Mouse (Mus musculus) ovary, postnatal 36 days (tissue): ENCODE measurements at regions not wholly inside any gene's neighbourhood (a gene's known extent, or its start where the extent isn't known, plus 50 kb on each side); places are given as distances from the start of the nearest gene placed in this dataset.

ENCODE experiments used
- DNase-seq: peaks from one replicate; pipeline ENCODE4 v3.0.0; 2022; ENCODE audit warnings: low spot score, mixed read lengths

DNA sequence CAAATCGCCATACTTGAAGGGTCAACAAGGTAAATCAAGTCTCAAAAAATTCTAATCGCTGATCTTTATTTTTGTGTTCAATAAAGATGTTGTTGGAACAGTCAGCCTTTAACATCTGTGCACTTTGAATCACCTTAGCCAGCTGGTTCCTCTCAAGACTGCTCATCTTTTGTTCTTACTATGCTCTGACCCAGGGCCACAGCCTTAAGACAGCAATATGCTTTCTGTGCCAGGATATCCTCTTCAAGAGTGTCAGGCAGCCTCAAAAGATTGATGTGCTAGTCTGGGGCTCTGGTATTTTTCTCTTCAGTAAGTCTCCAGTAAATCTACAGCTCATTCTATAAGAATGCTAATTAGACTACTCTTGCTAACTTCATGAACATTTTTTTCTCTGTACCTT is 199.9 kb downstream of the Dph6 start:
- no peak for DNase-seq

DNA sequence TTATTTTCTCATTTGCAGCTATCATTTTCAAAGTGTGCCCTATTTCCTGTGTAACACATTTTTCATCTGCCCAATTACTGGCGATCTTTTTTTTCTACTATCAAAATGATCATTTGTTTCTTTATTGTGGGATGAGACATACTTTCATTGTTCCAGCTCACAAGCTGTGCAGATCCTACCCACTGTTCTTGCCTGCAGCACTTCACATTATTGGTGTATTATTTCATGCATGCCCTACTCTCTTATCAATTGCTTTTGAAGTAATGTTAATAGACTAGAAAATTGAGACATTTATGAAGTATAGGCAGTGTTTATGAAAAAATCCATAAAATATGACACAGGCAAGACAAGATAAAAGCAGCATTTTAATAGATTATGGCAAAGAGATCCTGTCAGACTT is 204.6 kb downstream of the Dph6 start:
- no peak for DNase-seq

DNA sequence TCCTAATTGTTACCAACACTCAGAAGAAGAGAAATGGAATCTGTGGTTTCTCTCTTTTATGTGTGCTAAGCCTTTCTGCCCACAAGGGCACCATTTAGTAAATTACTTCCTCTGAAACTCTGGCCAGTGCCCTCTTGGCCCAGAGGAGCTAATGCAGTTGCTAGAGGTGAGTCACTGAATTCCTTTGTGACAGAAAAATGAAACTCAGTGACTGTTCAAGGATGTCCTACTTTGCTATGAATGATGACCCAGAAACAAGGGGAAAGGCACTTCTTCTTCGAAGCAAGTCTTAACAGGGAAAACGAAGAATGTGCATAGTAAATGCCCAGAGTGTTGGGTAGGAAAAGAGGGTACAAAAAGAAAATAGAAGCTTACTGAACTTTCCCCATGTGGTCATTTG is 211.0 kb downstream of the Dph6 start:
- DNase-seq: no peak

DNA sequence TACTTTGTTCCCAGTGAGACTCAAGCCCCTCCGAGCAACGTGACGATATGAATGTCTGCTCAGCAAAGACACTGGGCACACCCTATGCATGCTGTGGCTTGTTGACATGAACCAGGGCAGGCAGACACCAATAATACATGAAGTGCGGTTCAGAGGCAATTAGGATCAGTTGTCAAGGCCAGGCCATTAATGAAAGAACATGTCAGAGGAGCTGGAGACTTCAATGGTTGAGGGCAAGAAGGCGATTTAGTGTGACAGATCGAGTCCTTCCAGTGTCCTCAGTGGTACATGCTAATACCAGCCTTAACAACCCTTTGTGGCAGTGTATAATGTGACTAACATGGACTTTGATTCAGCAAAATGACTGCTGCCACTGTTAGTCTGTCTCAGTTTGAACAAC is 213.8 kb downstream of the Dph6 start:
- no peak for DNase-seq

DNA sequence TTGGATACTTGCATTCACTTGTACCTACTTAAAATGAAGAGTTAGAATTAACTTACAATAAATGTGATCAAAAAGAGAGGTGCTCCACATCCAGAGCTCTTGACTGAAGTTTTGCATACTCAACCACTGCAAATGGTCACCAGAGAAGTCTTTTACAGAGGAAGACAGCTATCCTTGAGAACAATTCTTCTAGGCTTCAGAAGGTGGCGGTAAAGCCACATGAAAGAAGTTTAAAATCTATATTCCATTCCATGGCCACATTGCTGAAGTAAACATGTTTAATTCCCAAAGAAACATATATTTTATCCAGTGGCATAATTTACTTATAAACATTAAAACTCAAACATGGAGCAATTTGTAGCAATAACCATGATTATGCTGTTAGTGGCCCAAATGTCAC is 215.1 kb downstream of the Dph6 start:
- no peak for DNase-seq

DNA sequence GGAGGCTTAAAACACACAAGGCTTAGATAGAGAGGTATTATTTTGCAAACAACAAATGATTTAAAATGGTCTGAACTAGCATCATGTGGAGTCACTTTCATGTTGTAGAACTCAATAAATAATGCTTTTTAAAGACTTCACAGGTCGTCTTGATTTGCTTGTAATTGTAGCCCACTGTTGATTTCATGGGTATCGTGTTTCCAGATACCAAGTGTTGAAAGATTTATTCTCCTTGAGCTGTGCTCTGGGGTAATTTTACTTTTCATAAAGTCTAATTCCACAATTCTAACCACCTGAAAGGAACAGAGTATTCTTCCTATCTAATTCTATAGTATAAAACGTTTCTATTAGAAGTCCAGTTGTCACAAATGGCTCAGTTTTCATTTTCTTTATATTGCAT is 216.7 kb downstream of the Dph6 start:
- no peak for DNase-seq

DNA sequence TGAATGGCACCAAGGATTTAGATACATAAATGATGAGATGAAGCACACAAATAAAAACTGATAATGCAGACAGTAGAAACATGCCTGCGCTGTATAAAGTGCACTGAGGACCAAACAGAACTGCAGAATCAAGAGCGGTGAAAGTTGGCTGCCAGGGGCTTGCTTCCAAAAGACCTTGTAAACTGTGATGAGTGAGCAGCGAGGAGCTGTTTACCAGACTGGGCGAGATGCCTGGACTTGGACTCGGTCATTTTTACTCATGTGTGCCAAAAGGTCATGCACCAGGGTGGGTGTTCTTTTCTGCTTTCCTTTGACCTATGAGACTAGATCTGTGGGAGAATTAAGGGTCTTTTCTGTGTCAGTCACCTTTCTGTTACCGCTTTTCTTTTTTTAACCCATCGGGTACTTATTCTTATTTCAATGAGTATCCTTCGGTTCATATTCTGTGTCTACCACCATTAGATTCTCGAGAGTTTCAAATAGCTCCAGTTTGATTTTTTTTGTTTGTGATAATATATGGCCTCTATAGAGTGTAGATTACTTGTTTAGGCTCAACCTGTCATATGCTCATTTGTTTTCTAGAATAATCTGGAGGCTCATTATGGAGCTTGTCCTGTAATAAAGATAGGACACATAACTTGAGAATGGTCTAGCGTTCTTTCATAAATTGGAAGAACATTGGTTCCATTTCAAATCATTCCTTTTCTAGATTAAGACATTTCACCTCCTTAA is 226.3 kb upstream of the Zfp770 start:
- DNase-seq: peak; percentile 49

DNA sequence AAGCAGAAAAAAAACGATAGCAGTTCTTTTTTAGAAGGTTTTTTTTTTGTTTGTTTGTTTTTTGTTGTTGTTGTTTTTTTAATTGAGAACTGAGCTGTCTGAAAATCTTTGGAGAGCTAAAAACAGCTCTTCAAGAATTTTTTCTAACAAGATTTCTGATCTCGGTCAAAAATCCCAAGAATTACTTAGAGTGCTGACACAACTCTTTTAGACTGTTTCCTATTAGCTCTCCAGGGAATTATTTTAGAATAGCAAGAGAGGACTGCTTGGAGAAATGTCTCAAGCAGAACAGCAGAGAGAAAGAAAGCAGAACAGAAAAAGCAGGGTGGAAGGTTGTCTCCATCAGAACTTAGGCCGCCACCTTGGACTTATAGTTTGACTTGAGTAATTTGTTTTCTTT is 218.1 kb upstream of the Zfp770 start:
- no peak for DNase-seq

DNA sequence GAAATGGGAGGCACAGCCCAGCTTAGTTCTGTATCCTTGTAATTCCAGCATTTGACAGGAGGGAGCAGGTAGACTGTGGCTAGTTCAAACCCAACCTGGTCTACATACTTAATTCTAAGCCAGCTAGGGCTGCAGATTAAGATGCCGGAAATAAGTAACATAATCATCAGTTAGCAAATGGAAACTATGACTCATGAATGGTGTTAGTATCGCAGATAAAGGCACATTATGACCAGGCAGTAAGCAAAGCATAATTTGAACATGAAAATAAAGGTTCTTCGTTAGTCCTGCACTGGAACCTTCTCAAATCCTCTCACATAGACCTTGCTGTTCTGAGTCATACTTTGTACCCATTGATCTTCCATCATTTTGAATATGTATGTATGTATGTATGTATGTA is 211.7 kb upstream of the Zfp770 start:
- DNase-seq: no peak

DNA sequence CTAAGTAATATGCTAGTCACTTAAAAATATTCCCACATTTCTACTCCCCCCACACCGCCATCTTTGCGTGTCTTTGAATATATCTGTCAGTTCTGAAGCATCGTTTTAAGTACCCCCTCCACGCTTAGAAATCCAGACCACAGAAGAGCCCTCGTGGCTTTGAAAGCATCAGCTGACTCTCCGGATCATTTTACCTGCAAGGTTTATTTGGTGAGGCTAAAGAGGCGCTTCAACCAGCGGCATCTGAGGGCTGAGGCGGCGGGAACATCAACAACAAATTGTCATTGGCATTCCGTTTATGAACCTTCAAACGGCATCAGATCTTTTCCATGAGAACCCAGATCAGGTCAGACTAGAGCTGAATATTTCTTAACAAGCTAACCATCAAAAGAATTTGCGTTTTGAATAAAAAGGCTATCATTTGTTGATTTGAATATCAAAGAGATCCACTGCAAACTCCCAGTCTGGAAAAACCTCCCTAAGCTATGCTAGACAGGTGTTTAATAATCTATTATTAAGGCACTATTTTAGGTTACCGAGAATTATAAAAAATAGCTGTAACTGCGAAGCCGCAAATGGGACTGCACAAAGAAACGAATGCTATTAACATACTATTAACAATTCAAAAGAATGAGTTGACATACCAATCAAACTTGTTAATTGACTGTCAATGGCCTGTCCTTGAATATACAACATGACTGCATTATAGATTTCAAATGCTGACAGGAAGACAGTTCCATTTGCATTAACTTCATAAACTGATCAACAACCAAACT is 210.9 kb upstream of the Zfp770 start:
- DNase-seq: no peak

DNA sequence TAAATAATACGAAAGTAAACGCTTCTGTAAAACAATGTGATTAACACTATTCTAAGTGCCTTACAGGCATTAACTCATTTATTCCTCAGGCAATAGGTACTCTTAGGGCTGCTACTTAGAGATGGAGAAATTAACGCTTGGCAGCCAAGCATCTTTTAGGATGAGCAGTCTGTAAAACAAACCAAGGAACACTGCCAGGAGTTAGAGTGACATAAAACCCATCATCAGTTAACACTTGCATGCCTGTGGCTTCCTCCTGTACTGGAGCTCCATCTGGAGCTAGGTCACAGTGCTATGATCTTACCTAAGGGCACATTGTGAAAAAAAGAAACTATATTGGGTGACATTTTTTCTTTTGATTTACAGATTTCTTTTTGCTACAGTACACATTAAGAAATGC is 209.4 kb upstream of the Zfp770 start:
- no peak for DNase-seq

DNA sequence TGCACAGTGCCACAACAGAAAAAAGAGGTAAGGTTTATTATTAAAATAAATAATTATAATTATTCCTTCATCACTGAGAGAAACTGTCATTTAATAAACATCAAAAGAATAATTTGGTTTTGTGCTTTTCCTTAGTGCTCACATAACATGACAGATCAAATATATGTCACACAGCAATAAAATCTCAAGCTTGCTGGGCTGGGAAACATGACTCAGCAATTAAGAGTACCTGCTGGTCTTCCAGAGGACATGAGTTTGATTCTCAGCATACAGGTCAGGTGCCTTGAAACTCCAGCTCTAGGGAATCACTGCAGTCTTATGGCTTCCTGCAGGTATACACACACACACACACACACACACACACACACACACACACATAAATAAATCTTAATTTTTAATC is 208.3 kb upstream of the Zfp770 start:
- no peak for DNase-seq

DNA sequence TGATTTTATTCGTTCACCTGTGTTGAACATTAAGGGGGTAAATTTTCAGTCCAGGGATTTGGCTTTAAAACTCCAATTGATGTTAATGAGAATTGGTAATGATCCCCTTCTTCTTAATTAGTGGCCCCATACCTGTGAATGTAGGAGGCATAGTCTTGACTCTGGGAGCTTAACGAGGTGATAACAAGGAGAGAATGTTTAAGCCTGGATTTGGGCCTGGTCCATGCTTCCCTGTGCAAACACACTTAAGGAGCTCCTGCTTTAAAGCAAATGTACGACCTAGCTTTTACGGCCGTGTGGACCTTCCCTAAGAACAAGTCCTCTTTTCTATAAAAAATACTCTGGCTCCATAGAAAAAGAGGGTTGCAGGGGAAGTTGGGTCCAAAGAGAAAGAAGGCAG is 206.1 kb upstream of the Zfp770 start:
- DNase-seq: no peak

DNA sequence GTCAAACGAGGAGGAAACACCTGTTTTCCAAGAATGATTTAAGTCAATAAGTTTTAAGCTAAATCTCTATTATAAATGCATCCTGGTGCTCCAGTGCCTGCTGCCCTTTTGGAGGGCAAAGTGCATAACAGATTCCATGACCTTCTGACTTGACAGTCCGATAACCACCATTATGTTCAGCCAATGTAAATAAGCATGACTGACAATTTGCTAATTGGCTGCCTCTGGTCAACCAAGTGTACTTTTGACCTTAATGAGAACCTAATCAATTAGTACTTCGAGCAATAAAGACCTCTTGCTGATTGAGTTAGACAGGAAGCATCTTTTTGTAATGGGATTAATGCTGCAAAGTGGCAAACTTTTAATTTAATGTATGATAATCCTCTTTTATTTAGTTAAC is 183.3 kb upstream of the Zfp770 start:
- no peak for DNase-seq

DNA sequence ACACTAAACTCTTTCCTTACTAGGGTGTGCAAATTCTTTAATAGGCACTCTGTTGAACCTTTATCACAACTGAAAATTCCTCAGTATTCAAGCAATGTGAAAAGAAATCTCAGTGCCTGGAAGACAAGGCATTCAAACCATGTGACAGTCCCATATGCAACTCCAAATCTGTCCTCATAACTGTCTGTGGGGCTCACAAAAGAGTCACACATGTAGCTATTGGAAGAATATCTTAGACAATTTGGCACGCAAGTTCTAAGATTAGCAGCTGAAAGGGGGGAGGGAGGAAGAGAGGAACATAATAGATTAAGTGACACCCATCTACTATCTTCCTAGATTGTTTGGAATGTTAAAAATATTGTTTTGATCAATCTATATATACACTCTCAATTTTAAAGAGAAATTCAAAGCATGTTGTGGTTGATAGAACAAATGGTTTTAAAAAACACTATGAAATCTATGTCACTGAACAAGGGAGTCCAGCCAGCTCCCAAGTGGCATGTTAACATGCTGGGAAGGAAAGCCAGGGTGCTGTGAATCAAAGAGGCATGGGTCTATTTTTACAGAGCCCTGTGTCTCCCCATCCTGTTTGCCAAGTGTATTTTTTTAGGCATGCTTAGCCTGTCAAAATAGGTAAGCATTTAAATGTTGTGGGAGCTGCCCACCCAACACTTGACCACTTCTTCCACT is 177.7 kb upstream of the Zfp770 start:
- no peak for DNase-seq

DNA sequence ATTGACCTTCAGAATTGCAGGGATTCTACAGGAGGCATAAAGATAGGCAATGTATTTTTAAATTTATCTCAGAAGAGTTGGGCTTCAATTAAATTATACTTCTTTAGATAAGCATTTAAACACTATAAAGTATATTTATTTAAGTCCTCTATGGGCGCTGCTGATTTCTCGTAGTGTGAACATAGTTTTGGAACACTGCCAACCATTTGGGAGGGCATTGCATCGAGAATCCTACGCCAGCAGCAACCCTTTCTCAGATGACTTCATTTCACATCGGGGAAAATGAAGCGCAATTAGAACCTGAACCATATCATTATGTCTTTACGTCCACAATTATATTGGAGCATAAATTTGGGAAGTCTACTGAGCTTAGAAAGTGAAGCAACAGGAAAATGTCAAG is 172.2 kb upstream of the Zfp770 start:
- DNase-seq: no peak

DNA sequence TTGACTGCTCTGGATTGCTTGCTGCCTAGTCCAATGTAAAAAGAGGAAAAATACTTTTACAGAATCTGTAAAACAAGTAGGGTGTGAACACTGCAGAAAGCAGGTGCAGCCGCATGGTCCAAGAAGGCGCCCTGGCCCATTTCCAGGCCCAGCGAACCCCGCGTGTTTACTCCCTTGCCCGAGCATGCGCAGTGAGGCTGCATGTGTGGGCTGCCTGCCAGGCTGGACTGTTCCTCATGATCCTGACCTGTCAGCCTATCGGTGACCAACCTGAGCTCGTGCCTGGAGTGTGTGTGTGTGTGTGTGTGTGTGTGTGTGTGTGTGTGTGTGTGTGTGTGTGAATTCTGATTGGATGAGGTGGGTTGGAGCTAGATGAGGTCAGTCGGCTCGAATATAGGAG is 152.6 kb upstream of the Zfp770 start:
- peak; percentile 4 for DNase-seq

DNA sequence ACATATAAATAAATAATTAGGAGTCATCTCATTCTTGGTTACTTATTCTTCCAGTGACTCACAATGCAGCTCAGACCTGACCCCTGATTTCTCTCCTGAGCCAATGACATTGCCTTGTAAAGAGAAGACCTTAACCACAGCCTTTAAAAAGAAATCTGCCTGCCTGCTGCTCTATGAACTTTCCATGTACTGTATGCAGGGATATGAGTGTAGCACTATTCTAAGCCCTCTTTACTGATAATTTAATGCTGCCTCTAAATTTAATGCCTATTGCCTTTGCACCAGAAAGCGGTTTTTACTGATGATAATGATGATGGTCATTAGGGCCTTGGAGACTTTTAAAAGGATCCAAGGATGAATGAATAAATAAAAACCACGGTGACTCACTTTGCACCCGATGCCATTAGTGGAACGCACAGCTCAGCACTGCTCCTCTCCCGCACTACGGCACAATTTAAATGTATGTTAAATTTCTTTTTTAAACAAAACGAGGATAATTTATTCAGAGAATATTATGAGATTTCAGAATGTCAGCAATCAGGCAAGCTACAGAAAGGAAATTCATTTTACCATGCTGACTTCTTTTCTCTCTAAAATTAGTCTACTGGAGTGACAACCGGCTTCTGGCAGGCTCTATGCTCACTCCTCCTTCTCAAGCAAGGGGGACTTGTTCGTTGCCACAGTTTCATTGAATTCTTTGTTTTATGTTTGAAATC is 139.5 kb upstream of the Zfp770 start:
- DNase-seq: no peak

DNA sequence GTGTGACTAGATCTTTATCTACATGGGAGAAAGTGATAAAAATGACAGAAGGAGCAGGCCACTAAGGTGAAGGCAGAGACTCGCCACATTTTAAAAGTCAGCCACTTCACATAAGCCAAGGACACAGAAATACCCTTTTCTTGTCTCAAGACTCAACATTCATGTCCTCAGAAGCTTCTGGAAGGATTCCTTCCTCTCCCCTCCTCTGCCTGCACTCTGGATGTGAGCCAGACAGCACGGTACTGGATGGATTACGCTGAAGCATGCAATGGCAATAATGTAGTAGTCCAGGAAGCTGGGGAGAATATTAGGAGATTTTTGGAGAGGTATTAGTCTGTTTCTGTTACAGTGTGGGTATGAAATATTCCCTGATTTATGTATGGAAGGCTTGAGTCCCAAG is 100.5 kb upstream of the Zfp770 start:
- DNase-seq: no peak

DNA sequence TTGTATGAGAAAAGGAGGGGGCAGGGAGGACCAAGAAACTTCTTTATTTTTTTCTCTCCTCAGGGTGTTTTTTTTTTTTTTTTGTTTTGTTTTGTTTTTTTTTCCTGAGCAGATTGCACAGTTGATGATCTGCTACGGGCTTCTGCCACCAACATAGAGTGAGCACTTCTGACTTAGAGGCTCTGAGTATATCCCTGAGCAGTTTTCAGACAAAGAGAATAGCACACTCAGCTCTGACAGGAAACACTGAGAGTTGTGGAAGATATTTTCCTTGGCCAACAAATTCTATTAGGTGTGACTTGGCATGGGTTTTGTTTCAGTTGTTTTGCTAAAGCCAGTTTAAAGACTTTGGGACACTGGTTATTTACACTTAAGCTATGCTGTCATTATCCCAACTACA is 93.8 kb upstream of the Zfp770 start:
- no peak for DNase-seq

DNA sequence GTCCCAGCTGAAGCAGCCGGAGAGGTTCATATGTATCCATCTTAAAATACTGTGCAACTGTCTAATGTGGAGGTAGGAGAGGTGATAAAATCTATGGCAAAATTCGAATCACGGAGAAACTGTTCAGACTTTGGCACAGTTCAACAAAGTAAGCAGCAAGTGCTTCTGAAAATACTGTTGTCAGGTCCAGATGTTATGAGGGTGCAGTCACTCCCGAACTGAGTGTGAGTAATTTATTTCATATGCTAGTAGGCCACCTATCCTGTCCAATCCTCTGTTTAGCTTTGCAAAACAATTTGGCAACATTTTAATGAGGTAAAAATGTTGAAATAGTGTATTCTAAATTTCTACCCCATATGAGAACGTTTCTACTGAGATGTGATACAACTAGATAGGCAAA is 90.1 kb upstream of the Zfp770 start:
- DNase-seq: no peak

DNA sequence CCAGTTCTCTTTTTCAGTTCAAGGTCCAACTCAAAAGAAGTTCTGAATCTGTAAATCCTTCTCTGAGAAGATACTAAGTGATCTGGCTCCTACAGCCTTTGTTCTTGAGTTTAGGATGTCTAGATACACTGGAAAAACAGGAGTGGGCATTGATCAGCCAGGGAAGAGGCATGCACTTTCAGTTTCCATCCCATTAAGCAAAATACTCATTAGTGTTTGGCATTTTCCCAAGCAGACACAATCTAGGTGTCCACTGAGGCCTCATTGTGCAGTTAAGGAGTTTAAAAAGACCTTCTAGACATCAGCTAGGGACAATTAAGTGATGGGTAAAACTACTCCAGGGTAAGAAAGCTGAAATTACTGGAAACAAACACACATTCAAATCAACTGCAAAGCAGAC is 74.3 kb upstream of the Zfp770 start:
- no peak for DNase-seq
